Mouse (Mus musculus) limb, embryonic 10.5 days (tissue): ENCODE results near the gene Gm10197. TPM values are rescaled to one million over a fixed set of nuclear protein-coding genes. Genes with fewer than 3 reads are reported as not detected.

ENCODE experiments used
- DNase-seq: peaks from one replicate; pipeline ENCODE4 v3.0.0-alpha.2; 2017; ENCODE audit warnings: low spot score
- H3K27ac ChIP-seq: fragments of 300-500 bp; sonication (generic); 2 replicates; pipeline ENCODE4 v1.5.1; 2016; ENCODE audit warnings: mild to moderate bottlenecking
- H3K27me3 ChIP-seq: fragments of 300-500 bp; sonication (generic); 2 replicates; pipeline ENCODE4 v1.6.1; 2016; ENCODE audit warnings: low read depth, mild to moderate bottlenecking; ENCODE audit not compliant: poor library complexity, severe bottlenecking
- H3K36me3 ChIP-seq: fragments of 300-500 bp; sonication (generic); 2 replicates; pipeline ENCODE4 v1.6.1; 2016; ENCODE audit warnings: mild to moderate bottlenecking, moderate library complexity
- H3K4me1 ChIP-seq: fragments of 300-500 bp; sonication (generic); 2 replicates; pipeline ENCODE4 v1.6.1; 2016
- H3K4me3 ChIP-seq: fragments of 300-500 bp; sonication (generic); 2 replicates; pipeline ENCODE4 v1.5.1; 2016; ENCODE audit warnings: mild to moderate bottlenecking, moderate library complexity
- H3K9me3 ChIP-seq: fragments of 300-500 bp; sonication (generic); replicated peaks from 2 replicates; pipeline ENCODE4 v1.6.1; 2016; ENCODE audit warnings: mild to moderate bottlenecking
- WGBS: fragments of 180-500 bp; shearing (Covaris S2); methylation state at CpG from one replicate; pipeline ENCODE4 v1.1.7; 2016; 5-methylcytosine and 5-hydroxymethylcytosine counted together
- polyA plus RNA-seq: library from polyadenylated mRNA; unstranded; fragments of >200 nt; fragmentation: Nextera tagmentation; extraction: Ambion mirVana; gene quantifications from 2 replicates; pipeline ENCODE4 v1.2.1, GENCODE M21; 2016

Gene Gm10197
- polyA plus RNA-seq, 1 experiment from 2014 or later = 6.6 TPM

- Histone ChIP-seq H3K27me3 (no peaks in the 10 kb centered on the region), H3K36me3 (peaks cover 10% of the 10 kb centered on the region), H3K4me1 (peaks cover 13% of the 10 kb centered on the region; the same call in 1 of the 2 replicates), H3K9me3 (no peaks in the 10 kb centered on the region), H3K4me3 (no peak overlapping the region), H3K27ac (no peak overlapping the region)
- peak; percentile 31 for DNase-seq
- WGBS = 78% methylated on average over 9 of the region's 9 CpGs
Observed at GRCm38 (mm10) chr19:53364963-53365362, 6.6 kb downstream of the Gm10197 start.

GRCm38 (mm10) chr19:53364551-53364950 is 7.0 kb downstream of the Gm10197 start:
- DNase-seq = no peak
- Histone ChIP-seq H3K4me1 (peaks cover 12% of the 10 kb centered on the region; the same call in 1 of the 2 replicates), H3K27me3 (no peaks in the 10 kb centered on the region), H3K4me3 (no peak overlapping the region), H3K36me3 (peaks cover 10% of the 10 kb centered on the region), H3K9me3 (no peaks in the 10 kb centered on the region), H3K27ac (no peak overlapping the region)
- 95% methylated on average over 2 of the region's 2 CpGs for WGBS

- Histone ChIP-seq H3K4me1 (0 out of 2 replicates have a peak, but pooled peaks cover 3% of the 10 kb centered on the region), H3K9me3 (no peaks in the 10 kb centered on the region), H3K27me3 (no peaks in the 10 kb centered on the region), H3K36me3 (peaks cover 10% of the 10 kb centered on the region), H3K27ac (no peak overlapping the region), H3K4me3 (no peak overlapping the region)
- WGBS = 46% methylated on average over 2 of the region's 2 CpGs
- DNase-seq = no peak
Observed at GRCm38 (mm10) chr19:53362967-53363366, 8.6 kb downstream of the Gm10197 start.

GRCm38 (mm10) chr19:53360265-53360958 is 11.2 kb downstream of the Gm10197 start:
- Histone ChIP-seq H3K9me3 (no peaks in the 10 kb centered on the region), H3K36me3 (peaks cover 17% of the 10 kb centered on the region), H3K27ac (no peak overlapping the region), H3K4me3 (no peak overlapping the region), H3K27me3 (no peaks in the 10 kb centered on the region), H3K4me1 (0 out of 2 replicates have a peak, but pooled peaks cover 3% of the 10 kb centered on the region)
- DNase-seq = no peak
- WGBS = 91% methylated on average over 8 of the region's 8 CpGs

- Histone ChIP-seq H3K27me3 (no peaks in the 10 kb centered on the region), H3K36me3 (peaks cover 17% of the 10 kb centered on the region), H3K27ac (no peak overlapping the region), H3K4me1 (no peaks in the 10 kb centered on the region), H3K9me3 (no peaks in the 10 kb centered on the region), H3K4me3 (no peak overlapping the region)
- 85% methylated on average over 22 of the region's 22 CpGs for WGBS
- no peak for DNase-seq
Observed at GRCm38 (mm10) chr19:53359160-53360033, 12.2 kb downstream of the Gm10197 start.

- Histone ChIP-seq H3K4me3 (no peak overlapping the region), H3K36me3 (peaks cover 23% of the 10 kb centered on the region), H3K27me3 (no peaks in the 10 kb centered on the region), H3K9me3 (no peaks in the 10 kb centered on the region), H3K4me1 (no peaks in the 10 kb centered on the region), H3K27ac (no peak overlapping the region)
- 91% methylated on average over 16 of the region's 16 CpGs for WGBS
- DNase-seq = no peak
Observed at GRCm38 (mm10) chr19:53355065-53355464, 16.5 kb downstream of the Gm10197 start.

GRCm38 (mm10) chr19:53354271-53355000 is 17.1 kb downstream of the Gm10197 start:
- Histone ChIP-seq H3K27ac (no peak overlapping the region), H3K36me3 (peaks cover 29% of the 10 kb centered on the region), H3K9me3 (no peaks in the 10 kb centered on the region), H3K4me1 (no peaks in the 10 kb centered on the region), H3K27me3 (no peaks in the 10 kb centered on the region), H3K4me3 (no peak overlapping the region)
- DNase-seq = no peak
- 86% methylated on average over 7 of the region's 7 CpGs for WGBS

- no peak for DNase-seq
- Histone ChIP-seq H3K4me3 (no peak overlapping the region), H3K36me3 (peaks cover 34% of the 10 kb centered on the region), H3K27ac (no peak overlapping the region), H3K4me1 (no peaks in the 10 kb centered on the region), H3K9me3 (no peaks in the 10 kb centered on the region), H3K27me3 (no peaks in the 10 kb centered on the region)
- 94% methylated on average over 7 of the region's 7 CpGs for WGBS
Observed at GRCm38 (mm10) chr19:53353864-53354263, 17.7 kb downstream of the Gm10197 start.

- Histone ChIP-seq H3K4me3 (no peak overlapping the region), H3K27ac (no peak overlapping the region), H3K27me3 (no peaks in the 10 kb centered on the region), H3K4me1 (peaks cover 18% of the 10 kb centered on the region), H3K9me3 (no peaks in the 10 kb centered on the region), H3K36me3 (peaks cover 30% of the 10 kb centered on the region)
- DNase-seq = no peak
- WGBS = 86% methylated on average over 14 of the region's 14 CpGs
Observed at GRCm38 (mm10) chr19:53345766-53346165, 25.8 kb downstream of the Gm10197 start.

GRCm38 (mm10) chr19:53344062-53344461 is 27.5 kb downstream of the Gm10197 start:
- peaks cover 19% of the 10 kb centered on the region for H3K36me3 ChIP-seq
- WGBS = 90% methylated on average over 16 of the region's 16 CpGs
- no peak overlapping the region for H3K4me3 ChIP-seq
- H3K27me3 ChIP-seq = no peaks in the 10 kb centered on the region
- peaks cover 26% of the 10 kb centered on the region for H3K4me1 ChIP-seq
- no peak for DNase-seq
- H3K27ac ChIP-seq = no peak overlapping the region
- H3K9me3 ChIP-seq = no peaks in the 10 kb centered on the region

- 91% methylated on average over 13 of the region's 13 CpGs for WGBS
- H3K27me3 ChIP-seq = no peaks in the 10 kb centered on the region
- DNase-seq = no peak
Observed at GRCm38 (mm10) chr19:53343174-53343881, 28.2 kb downstream of the Gm10197 start.

GRCm38 (mm10) chr19:53340423-53340822 is 31.1 kb downstream of the Gm10197 start:
- Histone ChIP-seq H3K36me3 (peaks cover 31% of the 10 kb centered on the region), H3K27me3 (no peaks in the 10 kb centered on the region), H3K4me1 (peaks cover 26% of the 10 kb centered on the region), H3K4me3 (no peak overlapping the region), H3K27ac (no peak overlapping the region), H3K9me3 (no peaks in the 10 kb centered on the region)
- WGBS = 29% methylated on average over 6 of the region's 6 CpGs
- peak; percentile 57 for DNase-seq

More at GRCm38 (mm10) chr19:53343174-53343881, 28.2 kb downstream of the Gm10197 start:
- no peaks in the 10 kb centered on the region for H3K9me3 ChIP-seq
- H3K36me3 ChIP-seq = peaks cover 18% of the 10 kb centered on the region
- H3K4me1 ChIP-seq = peaks cover 26% of the 10 kb centered on the region
- no peak overlapping the region for H3K4me3 ChIP-seq
- no peak overlapping the region for H3K27ac ChIP-seq
